Comparison of ENCODE assay signal across 24 mouse cellular contexts in the genomic region with DNA sequence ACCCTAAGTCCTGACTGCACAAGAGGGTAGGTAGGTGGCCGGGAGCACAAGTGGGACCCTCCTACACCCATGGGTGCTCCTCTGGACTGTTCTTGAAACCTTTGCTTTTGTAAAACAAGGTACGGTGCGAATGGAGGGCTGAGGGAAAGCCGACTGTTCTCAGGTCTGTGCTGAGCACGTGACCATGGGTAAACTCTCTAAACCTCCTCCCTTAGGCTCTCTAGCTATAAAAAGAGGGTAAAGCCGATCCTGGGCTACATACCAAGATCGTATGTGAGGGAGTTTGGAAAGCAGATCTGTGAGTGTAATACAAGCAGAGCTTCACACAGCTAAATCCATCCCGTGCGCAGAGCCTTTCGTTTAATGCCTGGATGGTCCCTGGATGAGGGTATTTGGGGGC. TPM values are rescaled to one million over a fixed set of nuclear protein-coding genes. Genes with fewer than 3 reads are reported as not detected.
DNase-seq lines count a peak whose midpoint lies in the region; ATAC-seq lines count a peak whose summit lies in the region.
"Had no signal": no experiment of that assay in that cellular context is flagged by ENCODE, and none has a peak within 500 bp of the region (broad histone marks: within the 10 kb centered on the region; RNA-seq: fewer than 3 reads in every experiment).

No protein-coding gene starts in this region.

- H3K4me3 ChIP-seq in hindbrain, embryonic 10.5 days: no peak overlapping the region
- no peak overlapping the region for H3K4me3 ChIP-seq in hindbrain, embryonic 13.5 days
- H3K4me3 ChIP-seq in neural tube, embryonic 11.5 days (ENCODE audit: low read depth, low read length): no peak overlapping the region
- H3K4me3 ChIP-seq in limb, embryonic 10.5 days: no peak overlapping the region
- H3K4me3 ChIP-seq: intestine, embryonic 15.5 days; layer of hippocampus, adult 2 months; limb, embryonic 15.5 days; lung, embryonic 15.5 days; midbrain, embryonic 15.5 days had no signal

- H3K4me2 ChIP-seq in hindbrain, embryonic 13.5 days: no peak overlapping the region
- no peak overlapping the region for H3K4me2 ChIP-seq in neural tube, embryonic 11.5 days (ENCODE audit: low read depth)
- H3K4me2 ChIP-seq: intestine, embryonic 15.5 days; limb, embryonic 15.5 days; lung, embryonic 15.5 days; midbrain, embryonic 15.5 days had no signal

- DNase-seq in hindbrain, embryonic 10.5 days (ENCODE audit: low spot score): no peak
- no peak for DNase-seq in neural tube, embryonic 11.5 days (ENCODE audit: low spot score)
- no peak for DNase-seq in neural tube, embryonic 10.5 days (ENCODE audit: extremely low spot score, low spot score)
- peak; percentile 45 for DNase-seq in brain, adult 2 months (ENCODE audit: low read depth, low spot score)
- DNase-seq in limb, embryonic 10.5 days (ENCODE audit: low spot score): no peak
- no peak for DNase-seq in adrenal gland, adult 2 months
- no peak for DNase-seq in spleen, adult 12 weeks (ENCODE audit: low spot score)
- DNase-seq: adrenal gland, postnatal 14 days; cerebellum, adult 11 months; cerebellum, postnatal 10 days; gastrocnemius, postnatal 36 days; heart, postnatal 4 days; kidney, postnatal 25 days; layer of hippocampus, postnatal 36 days; lung, postnatal 4 days; thymus, postnatal 25 days had no signal

- peak overlapping the region; percentile 29; the same call in 1 of the 2 replicates for H3K27ac ChIP-seq in hindbrain, embryonic 10.5 days
- no peak overlapping the region for H3K27ac ChIP-seq in hindbrain, embryonic 13.5 days
- H3K27ac ChIP-seq in neural tube, embryonic 11.5 days (ENCODE audit: low read depth, low read length): 0 out of 2 replicates have a peak overlapping the region, but pooled peaks have one; percentile 34
- peak overlapping the region; percentile 58; the same call in 1 of the 2 replicates for H3K27ac ChIP-seq in limb, embryonic 10.5 days
- H3K27ac ChIP-seq: intestine, embryonic 15.5 days; layer of hippocampus, adult 2 months; limb, embryonic 15.5 days; liver, embryonic 14.5 days; lung, embryonic 15.5 days; midbrain, embryonic 15.5 days had no signal

- H3K9ac ChIP-seq in hindbrain, embryonic 13.5 days: no peak overlapping the region
- H3K9ac ChIP-seq in neural tube, embryonic 11.5 days (ENCODE audit: low read length): no peak overlapping the region
- H3K9ac ChIP-seq: intestine, embryonic 15.5 days; limb, embryonic 15.5 days; liver, embryonic 14.5 days; lung, embryonic 15.5 days; midbrain, embryonic 15.5 days had no signal

- H3K4me1 ChIP-seq in hindbrain, embryonic 10.5 days (replicated peaks): peaks cover 23% of the 10 kb centered on the region
- 0 out of 2 replicates have a peak, but pooled peaks cover 4% of the 10 kb centered on the region for H3K4me1 ChIP-seq in hindbrain, embryonic 13.5 days (replicated peaks)
- H3K4me1 ChIP-seq in neural tube, embryonic 11.5 days (ENCODE audit: control insufficient read depth, insufficient read depth, low read length): peaks cover 13% of the 10 kb centered on the region
- H3K4me1 ChIP-seq in limb, embryonic 10.5 days: peaks cover 26% of the 10 kb centered on the region
- H3K4me1 ChIP-seq: intestine, embryonic 15.5 days; lung, embryonic 15.5 days; midbrain, embryonic 15.5 days had no signal

- ATAC-seq in hindbrain, embryonic 13.5 days (ENCODE audit: low FRiP score): no peak
- ATAC-seq in neural tube, embryonic 11.5 days (ENCODE audit: insufficient read depth, low FRiP score, low TSS enrichment): 0 out of 2 replicates have a peak, but pooled peaks have one; percentile 6
- ATAC-seq: hindbrain, embryonic 16.5 days; intestine, embryonic 15.5 days; midbrain, embryonic 15.5 days had no signal

- WGBS in hindbrain, embryonic 10.5 days: 74% methylated on average over 10 of the region's 10 CpGs
- WGBS in hindbrain, embryonic 13.5 days: 78% methylated on average over 10 of the region's 10 CpGs
- 58% methylated on average over 10 of the region's 10 CpGs for WGBS in neural tube, embryonic 11.5 days
- 77% methylated on average over 10 of the region's 10 CpGs for whole genome bisulfite sequencing in limb, embryonic 10.5 days

- no peaks in the 10 kb centered on the region for H3K9me3 ChIP-seq in hindbrain, embryonic 10.5 days
- no peaks in the 10 kb centered on the region for H3K9me3 ChIP-seq in hindbrain, embryonic 13.5 days
- H3K9me3 ChIP-seq in neural tube, embryonic 11.5 days (ENCODE audit: control insufficient read depth, low read length): no peaks in the 10 kb centered on the region
- H3K9me3 ChIP-seq in limb, embryonic 10.5 days (replicated peaks): no peaks in the 10 kb centered on the region
- H3K9me3 ChIP-seq: intestine, embryonic 15.5 days; limb, embryonic 15.5 days; lung, embryonic 15.5 days; midbrain, embryonic 15.5 days had no signal

- no peaks in the 10 kb centered on the region for H3K36me3 ChIP-seq in hindbrain, embryonic 10.5 days
- H3K36me3 ChIP-seq in hindbrain, embryonic 13.5 days: no peaks in the 10 kb centered on the region
- no peaks in the 10 kb centered on the region for H3K36me3 ChIP-seq in neural tube, embryonic 11.5 days (ENCODE audit: control insufficient read depth, insufficient read depth, low read length)
- H3K36me3 ChIP-seq in limb, embryonic 10.5 days: no peaks in the 10 kb centered on the region
- H3K36me3 ChIP-seq: intestine, embryonic 15.5 days; limb, embryonic 15.5 days; lung, embryonic 15.5 days; midbrain, embryonic 15.5 days had no signal

- no peaks in the 10 kb centered on the region for H3K27me3 ChIP-seq in hindbrain, embryonic 10.5 days (ENCODE audit: insufficient read depth, poor library complexity, severe bottlenecking)
- no peaks in the 10 kb centered on the region for H3K27me3 ChIP-seq in hindbrain, embryonic 13.5 days
- H3K27me3 ChIP-seq in neural tube, embryonic 11.5 days (ENCODE audit: control insufficient read depth, insufficient read depth, low read length): no peaks in the 10 kb centered on the region
- H3K27me3 ChIP-seq in limb, embryonic 10.5 days (ENCODE audit: low read depth, poor library complexity, severe bottlenecking): no peaks in the 10 kb centered on the region
- H3K27me3 ChIP-seq: intestine, embryonic 15.5 days; limb, embryonic 15.5 days; lung, embryonic 15.5 days; midbrain, embryonic 15.5 days had no signal

RNA-seq across cellular contexts. Expression of gene Pdzd2, which starts 23.4 kb away (rescaled TPM):
- 4.0 and 4.9 TPM in 2 replicates for polyA plus RNA-seq in hindbrain, embryonic 10.5 days (2016; fragmentation: Nextera tagmentation; extraction: Ambion mirVana)
- polyA plus RNA-seq in hindbrain, embryonic 13.5 days (2015; fragmentation: Nextera tagmentation; extraction: Ambion mirVana): 9.3 and 12.3 TPM in 2 replicates
- polyA plus RNA-seq in neural tube, embryonic 11.5 days (2014; fragmentation: Nextera tagmentation; extraction: Ambion mirVana): 4.8 and 5.9 TPM in 2 replicates
- 5.7 and 16.0 TPM in 2 replicates for polyA plus RNA-seq in limb, embryonic 10.5 days (2016; fragmentation: Nextera tagmentation; extraction: Ambion mirVana)
- total RNA-seq in adrenal gland, adult 2 months (2021): 10 to 100 TPM; 13.3 to 21.4 TPM
- polyA plus RNA-seq in adrenal gland, adult 2 months (2012; rRNA removed): 7.0 TPM in 2 replicates
